Mouse (Mus musculus) adrenal gland, postnatal 25 days (tissue): ENCODE results near the gene Mrgpra2b. TPM values are rescaled to one million over a fixed set of nuclear protein-coding genes. Genes with fewer than 3 reads are reported as not detected.
"Not testable (repeated sequence)": the region's sequence is repeated elsewhere in the genome, so short reads cannot be mapped to it uniquely, and the experiment has no call there.

Experiments used
- DNase-seq: peaks from one replicate; pipeline ENCODE4 v3.0.0; 2021; ENCODE audit warnings: mixed read lengths
- long read RNA-seq: library from polyadenylated mRNA; stranded (forward); transcript quantifications from one replicate; pipeline ENCODE4 v2.0.0, GENCODE M21; 2021
- total RNA-seq: library from RNA; stranded (reverse); gene quantifications from 2 replicates; pipeline ENCODE4 v1.2.3, GENCODE M21; 2021

The Mrgpra2b gene
- total RNA-seq, result not detected in 2 replicates
- long read RNA-seq, result 0 reads

GRCm38 (mm10) chr7:47528762-47529161 lies at the start of gene Mrgpra2b:
TSS of gene Mrgpra2b (minus strand) at chr7:47528862.
- no peak for DNase-seq

- no peak for DNase-seq
These were observed 12.3 kb downstream of the Mrgpra2b start for GRCm38 (mm10) chr7:47516379-47516778.

- DNase-seq, result no peak
These were observed 13.6 kb downstream of the Mrgpra2b start for GRCm38 (mm10) chr7:47515050-47515449.

DNA sequence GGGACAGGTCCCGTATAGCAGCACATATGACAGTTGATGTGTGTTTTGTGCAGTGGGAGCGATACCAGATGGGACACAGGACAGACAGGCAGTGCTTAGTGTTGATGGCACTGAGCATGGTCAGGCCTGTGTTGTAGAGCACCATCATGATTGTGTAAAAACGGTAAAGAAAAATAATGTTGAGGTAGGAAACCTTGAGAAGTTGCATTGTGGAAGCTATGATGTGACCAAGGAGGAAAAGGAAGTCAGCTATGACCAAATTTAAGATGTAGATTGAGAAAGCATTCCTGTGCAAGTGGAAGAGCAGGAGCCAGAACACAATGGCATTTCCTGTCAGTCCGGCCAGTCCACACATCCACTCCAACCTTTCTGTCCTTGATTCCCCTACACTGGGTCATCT lies 25.7 kb downstream of the Mrgpra2b start:
- DNase-seq, result no peak

GRCm38 (mm10) chr7:47491266-47491665 lies 37.4 kb downstream of the Mrgpra2b start:
- DNase-seq, result not testable (repeated sequence)

GRCm38 (mm10) chr7:47489438-47489837 lies 39.2 kb downstream of the Mrgpra2b start:
- DNase-seq, result not testable (repeated sequence)

- DNase-seq, result not testable (repeated sequence)
These were observed 45.5 kb downstream of the Mrgpra2b start for GRCm38 (mm10) chr7:47483181-47483580.

- not testable (repeated sequence) for DNase-seq
These were observed 54.8 kb downstream of the Mrgpra2b start for GRCm38 (mm10) chr7:47473904-47474303.

- DNase-seq, result not testable (repeated sequence)
These were observed 63.2 kb downstream of the Mrgpra2b start for GRCm38 (mm10) chr7:47465278-47465981.

- DNase-seq, result not testable (repeated sequence)
These were observed 76.6 kb downstream of the Mrgpra2b start, which contains the start of gene Mrgpra2a for GRCm38 (mm10) chr7:47452015-47452414. TSS of gene Mrgpra2a (minus strand) at chr7:47452139.

DNA sequence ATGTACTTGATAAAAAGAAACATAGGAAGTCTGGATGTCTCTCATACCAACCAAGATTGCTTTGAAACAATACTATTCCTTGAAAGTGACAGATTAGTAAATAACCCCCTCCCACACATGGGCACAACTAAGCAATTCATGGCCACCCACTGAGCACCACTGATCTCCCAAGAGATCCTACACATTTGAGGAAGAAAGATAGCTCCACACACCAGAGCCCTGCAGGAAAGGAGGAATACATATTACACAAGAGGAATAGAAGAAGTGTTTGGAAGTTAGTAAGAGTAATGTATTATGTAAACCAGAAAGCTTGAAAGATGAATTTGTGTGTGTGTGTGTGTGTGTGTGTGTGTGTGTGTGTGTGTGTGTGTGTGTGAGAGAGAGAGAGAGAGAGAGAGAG lies 82.9 kb downstream of the Mrgpra2b start:
- DNase-seq, result not testable (repeated sequence)

DNA sequence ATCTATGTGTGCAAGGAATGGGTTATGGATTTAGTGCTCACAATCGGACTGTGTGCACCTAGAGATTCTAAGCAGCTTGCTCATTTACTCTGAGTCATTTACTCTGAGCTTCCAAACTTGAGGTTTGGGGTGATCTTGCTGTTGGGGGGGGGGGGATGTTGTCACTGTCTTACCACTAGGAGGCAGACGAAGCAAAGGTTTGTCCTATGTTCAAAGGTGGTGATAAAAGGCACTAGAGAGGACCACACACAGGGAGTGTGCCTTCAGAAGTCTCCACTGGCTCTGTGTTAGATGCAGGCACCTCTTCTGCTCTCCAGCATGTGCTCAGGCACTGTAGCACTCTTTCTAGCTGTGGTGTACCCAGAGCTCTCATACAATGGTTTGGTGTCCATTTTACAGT lies 92.2 kb downstream of the Mrgpra2b start:
- DNase-seq, result not testable (repeated sequence)

DNA sequence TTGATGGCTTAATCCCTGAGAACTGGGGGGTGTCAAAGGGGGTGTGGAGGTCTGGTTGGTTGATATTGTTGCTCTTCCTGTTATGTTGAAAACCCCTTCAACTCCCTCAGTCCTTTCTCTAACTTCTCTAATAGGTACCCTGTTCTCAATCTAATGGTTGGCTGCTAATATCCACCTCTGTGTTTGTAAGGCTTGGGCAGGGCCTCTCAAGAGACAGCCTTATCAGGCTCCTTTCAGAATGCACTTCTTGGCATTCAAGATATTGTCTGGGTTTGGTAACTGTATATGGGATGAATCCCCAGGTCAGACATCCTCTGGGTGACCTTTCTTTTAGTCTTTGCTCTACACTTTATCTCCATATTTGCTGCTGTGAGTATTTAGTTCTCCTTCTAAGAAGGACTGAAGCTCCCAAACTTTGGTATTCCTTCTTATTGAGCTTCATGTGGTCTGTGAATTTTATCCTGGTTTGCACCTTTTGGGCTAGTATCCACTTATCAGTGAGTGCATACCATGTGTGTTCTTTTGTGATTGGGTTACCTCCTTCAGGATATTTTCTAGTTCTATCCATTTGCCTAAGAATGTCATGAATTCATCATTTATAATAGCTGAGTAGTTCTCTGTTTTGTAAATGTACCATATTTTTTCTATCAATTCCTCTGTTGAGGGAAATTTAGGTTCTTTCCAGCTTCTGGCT lies 100.7 kb downstream of the Mrgpra2b start:
- DNase-seq, result not testable (repeated sequence)

Other genes starting within 250 kb of the Mrgpra2b start
- not detected in 2 replicates for gene Mrgpra1, start 174.6 kb downstream of the Mrgpra2b start, total RNA-seq
- gene Mrgpra2a, start 76.7 kb downstream of the Mrgpra2b start, total RNA-seq, result not detected in 2 replicates
- gene Mrgpra3, start 72.5 kb upstream of the Mrgpra2b start, total RNA-seq, result not detected in 2 replicates